Mouse (Mus musculus): ENCODE measurements around the gene Gm2030.
"Not testable (repeated sequence)": the region's sequence is repeated elsewhere in the genome, so short reads cannot be mapped to it uniquely, and the experiment has no call there.

The Gm2030 gene

GRCm38 (mm10) chrX:26309944-26310343 lies at the start of gene Gm2030:
Gene Gm2030 (minus strand): TSS chrX:26310044.
- not testable (repeated sequence) for DNase-seq (ENCODE audit: low spot score)
